Mouse (Mus musculus) MEL (cell line): ENCODE measurements around the gene Diras2. TPM values are rescaled to one million over a fixed set of nuclear protein-coding genes. Genes with fewer than 3 reads are reported as not detected.

Source experiments
- DNase-seq: peaks from one replicate; pipeline ENCODE4 v3.0.0; 2011; ENCODE audit warnings: low read depth, low spot score
- H3K27ac ChIP-seq: 2 replicates; pipeline ENCODE4 v1.5.1; 2012; ENCODE audit warnings: low read depth, mild to moderate bottlenecking, control low read depth, low read length, moderate library complexity; ENCODE audit not compliant: control insufficient read depth
- H3K27me3 ChIP-seq, 2 experiments: fragments of 150-350 bp in 1 of 2; sonication (generic) in 1 of 2; 2 replicates each; pipeline ENCODE4 v1.6.1; 2012; ENCODE audit warnings: low read length in 2 of 2, mild to moderate bottlenecking in 2 of 2, improper control_type of control experiment in 1 of 2, moderate library complexity in 1 of 2; ENCODE audit not compliant: insufficient read depth in 2 of 2, control insufficient read depth in 1 of 2
- H3K36me3 ChIP-seq, 2 experiments: 2 replicates each; pipeline ENCODE4 v1.6.1; 2012 to 2014; ENCODE audit warnings: low read length in 2 of 2, improper control_type of control experiment in 1 of 2, inconsistent platforms in 1 of 2, mild to moderate bottlenecking in 1 of 2; ENCODE audit not compliant: insufficient read depth in 2 of 2, control insufficient read depth in 1 of 2
- H3K4me1 ChIP-seq, 2 experiments: fragments of 150-350 bp in 1 of 2; sonication (generic) in 1 of 2; 2 replicates each; pipeline ENCODE4 v1.6.1; 2012; ENCODE audit warnings: low read length in 2 of 2, improper control_type of control experiment in 1 of 2, mild to moderate bottlenecking in 1 of 2; ENCODE audit not compliant: insufficient read depth in 2 of 2, control insufficient read depth in 1 of 2
- H3K4me3 ChIP-seq, 2 experiments: fragments of 150-350 bp in 1 of 2; sonication (generic) in 1 of 2; 2 replicates each; pipeline ENCODE4 v1.5.1; 2012; ENCODE audit warnings: low read depth in 2 of 2, low read length in 2 of 2, mild to moderate bottlenecking in 2 of 2, moderate library complexity in 2 of 2, control low read depth in 1 of 2, improper control_type of control experiment in 1 of 2; ENCODE audit not compliant: control insufficient read depth in 1 of 2, insufficient read depth in 1 of 2
- H3K79me2 ChIP-seq: 2 replicates; pipeline ENCODE4 v1.6.1; 2012; ENCODE audit warnings: mild to moderate bottlenecking, low read length, moderate library complexity; ENCODE audit not compliant: control insufficient read depth, poor library complexity, insufficient read depth
- H3K9ac ChIP-seq: 2 replicates; pipeline ENCODE4 v1.6.1; 2012; ENCODE audit warnings: low read depth, mild to moderate bottlenecking, control low read depth, low read length, moderate library complexity; ENCODE audit not compliant: control insufficient read depth, poor library complexity, severe bottlenecking
- H3K9me3 ChIP-seq: fragments of 150-350 bp; sonication (generic); replicated peaks from 2 replicates; pipeline ENCODE4 v1.6.1; 2012; ENCODE audit warnings: mild to moderate bottlenecking, low read length, improper control_type of control experiment, moderate library complexity; ENCODE audit not compliant: insufficient read depth
- BHLHE40 ChIP-seq: IDR thresholded peaks from 2 replicates; pipeline ENCODE4 v1.6.1; 2012; ENCODE audit warnings: low read depth, mild to moderate bottlenecking, inconsistent platforms, low read length, improper control_type of control experiment, borderline replicate concordance
- CHD1 ChIP-seq: IDR thresholded peaks from 2 replicates; pipeline ENCODE4 v1.6.1; 2012; ENCODE audit warnings: low read depth, mild to moderate bottlenecking, inconsistent platforms, low read length, improper control_type of control experiment
- CHD2 ChIP-seq: IDR thresholded peaks from 2 replicates; pipeline ENCODE4 v1.6.1; 2011; ENCODE audit warnings: low read length, improper control_type of control experiment
- CTCF ChIP-seq, 3 experiments: IDR thresholded peaks in 2 of 3; conservative IDR thresholded peaks in 1 of 3; 2 replicates each; pipeline ENCODE4 v1.5.1; 2011 to 2012; ENCODE audit warnings: low read length in 3 of 3, low read depth in 2 of 3, mild to moderate bottlenecking in 2 of 3, improper control_type of control experiment in 1 of 3, inconsistent platforms in 1 of 3, mixed read lengths in 1 of 3, moderate library complexity in 1 of 3; ENCODE audit not compliant: control insufficient read depth in 1 of 3, insufficient read depth in 1 of 3, poor library complexity in 1 of 3, severe bottlenecking in 1 of 3
- EP300 ChIP-seq, 2 experiments: IDR thresholded peaks; 2 replicates each; pipeline ENCODE4 v1.6.1; 2011; ENCODE audit warnings: improper control_type of control experiment in 2 of 2, low read length in 2 of 2, low read depth in 1 of 2, mild to moderate bottlenecking in 1 of 2
- ETS1 ChIP-seq: IDR thresholded peaks from 2 replicates; pipeline ENCODE4 v1.6.1; 2012; ENCODE audit warnings: low read depth, mild to moderate bottlenecking, inconsistent platforms, low read length, improper control_type of control experiment, moderate library complexity
- HCFC1 ChIP-seq: IDR thresholded peaks from 2 replicates; pipeline ENCODE4 v1.6.1; 2012; ENCODE audit warnings: low read depth, mild to moderate bottlenecking, inconsistent platforms, low read length, improper control_type of control experiment, moderate library complexity
- JUND ChIP-seq: IDR thresholded peaks from 2 replicates; pipeline ENCODE4 v1.6.1; 2011; ENCODE audit warnings: low read depth, mild to moderate bottlenecking, improper control_type of control experiment, low read length
- KAT2A ChIP-seq: conservative IDR thresholded peaks from 2 replicates; pipeline ENCODE4 v1.6.1; 2012; ENCODE audit warnings: low read depth, low read length, improper control_type of control experiment, inconsistent platforms
- MAFK ChIP-seq: IDR thresholded peaks from 2 replicates; pipeline ENCODE4 v1.6.1; 2011; ENCODE audit warnings: low read depth, mild to moderate bottlenecking, low read length, improper control_type of control experiment, borderline replicate concordance
- MAZ ChIP-seq: IDR thresholded peaks from 2 replicates; pipeline ENCODE4 v1.6.1; 2012; ENCODE audit warnings: low read depth, mild to moderate bottlenecking, inconsistent platforms, low read length, improper control_type of control experiment
- MEF2A ChIP-seq: IDR thresholded peaks from 2 replicates; pipeline ENCODE4 v1.6.1; 2014; ENCODE audit warnings: low read depth, mild to moderate bottlenecking, inconsistent platforms, low read length, improper control_type of control experiment; ENCODE audit not compliant: poor library complexity, insufficient replicate concordance, severe bottlenecking; ENCODE audit errors: extremely low read depth
- MXI1 ChIP-seq: IDR thresholded peaks from 2 replicates; pipeline ENCODE4 v1.6.1; 2011; ENCODE audit warnings: mild to moderate bottlenecking, low read depth, low read length, improper control_type of control experiment
- MYB ChIP-seq: IDR thresholded peaks from 2 replicates; pipeline ENCODE4 v1.6.1; 2011; ENCODE audit warnings: mild to moderate bottlenecking, low read depth, low read length, improper control_type of control experiment
- POLR2A ChIP-seq, 2 experiments: IDR thresholded peaks; 2 replicates each; pipeline ENCODE4 v1.6.1; 2011 to 2012; ENCODE audit warnings: low read length in 2 of 2, mild to moderate bottlenecking in 2 of 2, control low read depth in 1 of 2, improper control_type of control experiment in 1 of 2, low read depth in 1 of 2, moderate library complexity in 1 of 2; ENCODE audit not compliant: control insufficient read depth in 1 of 2, insufficient read depth in 1 of 2, poor library complexity in 1 of 2
- POLR2AphosphoS5 ChIP-seq: IDR thresholded peaks from 2 replicates; pipeline ENCODE4 v1.6.1; 2012; ENCODE audit warnings: low read depth, borderline replicate concordance, mild to moderate bottlenecking, inconsistent platforms, low read length, moderate library complexity, mixed read lengths
- RAD21 ChIP-seq: IDR thresholded peaks from 2 replicates; pipeline ENCODE4 v1.6.1; 2011; ENCODE audit warnings: mild to moderate bottlenecking, low read depth, low read length, improper control_type of control experiment
- RCOR1 ChIP-seq: IDR thresholded peaks from 2 replicates; pipeline ENCODE4 v1.6.1; 2012; ENCODE audit warnings: low read depth, mild to moderate bottlenecking, inconsistent platforms, low read length, improper control_type of control experiment
- SIN3A ChIP-seq: IDR thresholded peaks from 2 replicates; pipeline ENCODE4 v1.6.1; 2012; ENCODE audit warnings: low read length, improper control_type of control experiment, inconsistent platforms
- SMC3 ChIP-seq: IDR thresholded peaks from 2 replicates; pipeline ENCODE4 v1.6.1; 2011; ENCODE audit warnings: low read depth, low read length, improper control_type of control experiment
- TBP ChIP-seq: IDR thresholded peaks from 2 replicates; pipeline ENCODE4 v1.8.0; 2011; ENCODE audit warnings: low read depth, low read length, improper control_type of control experiment
- USF1 ChIP-seq: IDR thresholded peaks from 2 replicates; pipeline ENCODE4 v1.6.1; 2014; ENCODE audit warnings: low read depth, mild to moderate bottlenecking, inconsistent platforms, low read length, improper control_type of control experiment, moderate library complexity
- ZKSCAN1 ChIP-seq: IDR thresholded peaks from 2 replicates; pipeline ENCODE4 v1.6.1; 2012; ENCODE audit warnings: low read depth, mild to moderate bottlenecking, inconsistent platforms, low read length, improper control_type of control experiment, moderate library complexity
- ZNF384 ChIP-seq: IDR thresholded peaks from 2 replicates; pipeline ENCODE4 v1.6.1; 2012; ENCODE audit warnings: low read depth, mild to moderate bottlenecking, inconsistent platforms, low read length, improper control_type of control experiment
- polyA plus RNA-seq, 2 experiments: library from polyadenylated mRNA; stranded (reverse) in 1 of 2; unstranded in 1 of 2; fragments of >175 nt in 1 of 2; fragments of >200 nt in 1 of 2; gene quantifications; 2 replicates each; pipeline versions ENCODE4 v1.2.1 to v1.2.4; 2012; ENCODE audit warnings: low replicate concordance in 2 of 2, low read depth in 1 of 2; ENCODE audit not compliant: insufficient read length in 2 of 2, insufficient read depth in 1 of 2, missing spikeins in 1 of 2
- total RNA-seq: library from RNA; depleted of rRNA; stranded (reverse); fragments of 300-350 nt; gene quantifications from 2 replicates; pipeline ENCODE4 v1.2.3, GENCODE M21; 2012

Diras2 gene
- total and polyA plus RNA-seq, 3 experiments: not detected

- H3K36me3 ChIP-seq: no peaks in the 10 kb centered on the region
- no peak overlapping the region for H3K9ac ChIP-seq
- no peaks in the 10 kb centered on the region for H3K4me1 ChIP-seq
- TF ChIP-seq BHLHE40: no peak
- no peak for TF ChIP-seq EP300 (IDR thresholded peaks at IDR 0.05; ENCODE audit: low read depth in 1 of 2, low read length in 2 of 2)
- TF ChIP-seq USF1: no peak
- no peak for TF ChIP-seq SIN3A
- no peak for TF ChIP-seq MYB
- no peak for TF ChIP-seq MEF2A
- TF ChIP-seq RAD21: no peak
- no peak for TF ChIP-seq CTCF (IDR thresholded peaks at IDR 0.05 in 2 of 3, conservative IDR thresholded peaks at IDR 0.05 in 1 of 3; ENCODE audit: control insufficient read depth in 1 of 3, insufficient read depth in 1 of 3, low read depth in 2 of 3, low read length in 3 of 3, poor library complexity in 1 of 3, severe bottlenecking in 1 of 3)
- TF ChIP-seq SMC3: no peak
- no peak for TF ChIP-seq MAZ
- no peak for TF ChIP-seq MXI1
- TF ChIP-seq CHD1: no peak
- TF ChIP-seq JUND: no peak
- no peak for TF ChIP-seq RCOR1
- DNase-seq: no peak
- no peaks in the 10 kb centered on the region for H3K79me2 ChIP-seq
- H3K9me3 ChIP-seq: no peaks in the 10 kb centered on the region
- H3K27me3 ChIP-seq: no peaks in the 10 kb centered on the region
- no peak overlapping the region for H3K27ac ChIP-seq
- H3K4me3 ChIP-seq: no peak overlapping the region
These were observed 71.1 kb downstream of the Diras2 start for GRCm38 (mm10) chr13:52459982-52460381.

GRCm38 (mm10) chr13:52457889-52458324 is 73.2 kb downstream of the Diras2 start:
- H3K9ac ChIP-seq: no peak overlapping the region
- H3K27me3 ChIP-seq: no peaks in the 10 kb centered on the region
- no peak overlapping the region for H3K4me3 ChIP-seq
- TF ChIP-seq ZKSCAN1 (no peak), JUND (no peak), SIN3A (no peak), MXI1 (no peak)
- H3K4me1 ChIP-seq: no peaks in the 10 kb centered on the region
- H3K9me3 ChIP-seq: no peaks in the 10 kb centered on the region
- H3K27ac ChIP-seq: no peak overlapping the region
- H3K36me3 ChIP-seq: no peaks in the 10 kb centered on the region
- no peaks in the 10 kb centered on the region for H3K79me2 ChIP-seq
- DNase-seq: no peak

GRCm38 (mm10) chr13:52457177-52457888 is 73.7 kb downstream of the Diras2 start:
- Histone ChIP-seq H3K9ac (no peak overlapping the region), H3K27me3 (no peaks in the 10 kb centered on the region), H3K9me3 (no peaks in the 10 kb centered on the region), H3K4me1 (no peaks in the 10 kb centered on the region), H3K36me3 (no peaks in the 10 kb centered on the region), H3K4me3 (no peak overlapping the region), H3K27ac (no peak overlapping the region), H3K79me2 (no peaks in the 10 kb centered on the region)
- TF ChIP-seq POLR2AphosphoS5: no peak
- no peak for TF ChIP-seq KAT2A
- TF ChIP-seq ZNF384: no peak
- TF ChIP-seq POLR2A (IDR thresholded peaks at IDR 0.05; ENCODE audit: control insufficient read depth in 1 of 2, insufficient read depth in 1 of 2, low read depth in 1 of 2, low read length in 2 of 2, poor library complexity in 1 of 2): no peak
- TF ChIP-seq MAFK: no peak
- no peak for TF ChIP-seq SMC3
- no peak for TF ChIP-seq HCFC1
- no peak for TF ChIP-seq CHD2
- no peak for TF ChIP-seq MYB
- no peak for TF ChIP-seq TBP
- no peak for TF ChIP-seq CHD1
- no peak for TF ChIP-seq MXI1
- no peak for TF ChIP-seq ETS1
- no peak for DNase-seq
